Mouse (Mus musculus) MEL (cell line): ENCODE data around the gene Klrb1b. TPM values are rescaled to one million over a fixed set of nuclear protein-coding genes. Genes with fewer than 3 reads are reported as not detected.
"Not testable (repeated sequence)": the region's sequence is repeated elsewhere in the genome, so short reads cannot be mapped to it uniquely, and the experiment has no call there.

ENCODE experiments used
- DNase-seq: peaks from one replicate; pipeline ENCODE4 v3.0.0; 2011; ENCODE audit warnings: low read depth, low spot score
- H3K27ac ChIP-seq: 2 replicates; pipeline ENCODE4 v1.5.1; 2012; ENCODE audit warnings: low read depth, mild to moderate bottlenecking, control low read depth, low read length, moderate library complexity; ENCODE audit not compliant: control insufficient read depth
- H3K27me3 ChIP-seq, 2 experiments: fragments of 150-350 bp in 1 of 2; sonication (generic) in 1 of 2; 2 replicates each; pipeline ENCODE4 v1.6.1; 2012; ENCODE audit warnings: low read length in 2 of 2, mild to moderate bottlenecking in 2 of 2, improper control_type of control experiment in 1 of 2, moderate library complexity in 1 of 2; ENCODE audit not compliant: insufficient read depth in 2 of 2, control insufficient read depth in 1 of 2
- H3K36me3 ChIP-seq, 2 experiments: 2 replicates each; pipeline ENCODE4 v1.6.1; 2012 to 2014; ENCODE audit warnings: low read length in 2 of 2, improper control_type of control experiment in 1 of 2, inconsistent platforms in 1 of 2, mild to moderate bottlenecking in 1 of 2; ENCODE audit not compliant: insufficient read depth in 2 of 2, control insufficient read depth in 1 of 2
- H3K4me1 ChIP-seq, 2 experiments: fragments of 150-350 bp in 1 of 2; sonication (generic) in 1 of 2; 2 replicates each; pipeline ENCODE4 v1.6.1; 2012; ENCODE audit warnings: low read length in 2 of 2, improper control_type of control experiment in 1 of 2, mild to moderate bottlenecking in 1 of 2; ENCODE audit not compliant: insufficient read depth in 2 of 2, control insufficient read depth in 1 of 2
- H3K4me3 ChIP-seq, 2 experiments: fragments of 150-350 bp in 1 of 2; sonication (generic) in 1 of 2; 2 replicates each; pipeline ENCODE4 v1.5.1; 2012; ENCODE audit warnings: low read depth in 2 of 2, low read length in 2 of 2, mild to moderate bottlenecking in 2 of 2, moderate library complexity in 2 of 2, control low read depth in 1 of 2, improper control_type of control experiment in 1 of 2; ENCODE audit not compliant: control insufficient read depth in 1 of 2, insufficient read depth in 1 of 2
- H3K79me2 ChIP-seq: 2 replicates; pipeline ENCODE4 v1.6.1; 2012; ENCODE audit warnings: mild to moderate bottlenecking, low read length, moderate library complexity; ENCODE audit not compliant: control insufficient read depth, poor library complexity, insufficient read depth
- H3K9ac ChIP-seq: 2 replicates; pipeline ENCODE4 v1.6.1; 2012; ENCODE audit warnings: low read depth, mild to moderate bottlenecking, control low read depth, low read length, moderate library complexity; ENCODE audit not compliant: control insufficient read depth, poor library complexity, severe bottlenecking
- H3K9me3 ChIP-seq: fragments of 150-350 bp; sonication (generic); replicated peaks from 2 replicates; pipeline ENCODE4 v1.6.1; 2012; ENCODE audit warnings: mild to moderate bottlenecking, low read length, improper control_type of control experiment, moderate library complexity; ENCODE audit not compliant: insufficient read depth
- BHLHE40 ChIP-seq: IDR thresholded peaks from 2 replicates; pipeline ENCODE4 v1.6.1; 2012; ENCODE audit warnings: low read depth, mild to moderate bottlenecking, inconsistent platforms, low read length, improper control_type of control experiment, borderline replicate concordance
- CHD1 ChIP-seq: IDR thresholded peaks from 2 replicates; pipeline ENCODE4 v1.6.1; 2012; ENCODE audit warnings: low read depth, mild to moderate bottlenecking, inconsistent platforms, low read length, improper control_type of control experiment
- CHD2 ChIP-seq: IDR thresholded peaks from 2 replicates; pipeline ENCODE4 v1.6.1; 2011; ENCODE audit warnings: low read length, improper control_type of control experiment
- CTCF ChIP-seq, 3 experiments: IDR thresholded peaks in 2 of 3; conservative IDR thresholded peaks in 1 of 3; 2 replicates each; pipeline ENCODE4 v1.5.1; 2011 to 2012; ENCODE audit warnings: low read length in 3 of 3, low read depth in 2 of 3, mild to moderate bottlenecking in 2 of 3, improper control_type of control experiment in 1 of 3, inconsistent platforms in 1 of 3, mixed read lengths in 1 of 3, moderate library complexity in 1 of 3; ENCODE audit not compliant: control insufficient read depth in 1 of 3, insufficient read depth in 1 of 3, poor library complexity in 1 of 3, severe bottlenecking in 1 of 3
- E2F4 ChIP-seq: IDR thresholded peaks from 2 replicates; pipeline ENCODE4 v1.6.1; 2011; ENCODE audit warnings: low read depth, low read length, improper control_type of control experiment, borderline replicate concordance
- GABPA ChIP-seq: IDR thresholded peaks from 2 replicates; pipeline ENCODE4 v1.6.1; 2012; ENCODE audit warnings: low read depth, mild to moderate bottlenecking, inconsistent platforms, low read length, improper control_type of control experiment, moderate library complexity
- GATA1 ChIP-seq: IDR thresholded peaks from 2 replicates; pipeline ENCODE4 v1.6.1; 2011; ENCODE audit warnings: low read depth, low read length, improper control_type of control experiment
- HCFC1 ChIP-seq: IDR thresholded peaks from 2 replicates; pipeline ENCODE4 v1.6.1; 2012; ENCODE audit warnings: low read depth, mild to moderate bottlenecking, inconsistent platforms, low read length, improper control_type of control experiment, moderate library complexity
- MAX ChIP-seq: IDR thresholded peaks from 2 replicates; pipeline ENCODE4 v1.6.1; 2011; ENCODE audit warnings: low read length, improper control_type of control experiment
- MEF2A ChIP-seq: IDR thresholded peaks from 2 replicates; pipeline ENCODE4 v1.6.1; 2014; ENCODE audit warnings: low read depth, mild to moderate bottlenecking, inconsistent platforms, low read length, improper control_type of control experiment; ENCODE audit not compliant: poor library complexity, insufficient replicate concordance, severe bottlenecking; ENCODE audit errors: extremely low read depth
- MXI1 ChIP-seq: IDR thresholded peaks from 2 replicates; pipeline ENCODE4 v1.6.1; 2011; ENCODE audit warnings: mild to moderate bottlenecking, low read depth, low read length, improper control_type of control experiment
- MYC ChIP-seq: IDR thresholded peaks from 2 replicates; pipeline ENCODE4 v1.6.1; 2011; ENCODE audit warnings: low read depth, mild to moderate bottlenecking, low read length, improper control_type of control experiment, moderate library complexity
- NELFE ChIP-seq: IDR thresholded peaks from 2 replicates; pipeline ENCODE4 v1.6.1; 2011; ENCODE audit warnings: low read depth, low read length, improper control_type of control experiment
- POLR2AphosphoS2 ChIP-seq: IDR thresholded peaks from 2 replicates; pipeline ENCODE4 v1.6.1; 2011; ENCODE audit warnings: low read length, improper control_type of control experiment
- POLR2AphosphoS5 ChIP-seq: IDR thresholded peaks from 2 replicates; pipeline ENCODE4 v1.6.1; 2012; ENCODE audit warnings: low read depth, borderline replicate concordance, mild to moderate bottlenecking, inconsistent platforms, low read length, moderate library complexity, mixed read lengths
- RAD21 ChIP-seq: IDR thresholded peaks from 2 replicates; pipeline ENCODE4 v1.6.1; 2011; ENCODE audit warnings: mild to moderate bottlenecking, low read depth, low read length, improper control_type of control experiment
- SIN3A ChIP-seq: IDR thresholded peaks from 2 replicates; pipeline ENCODE4 v1.6.1; 2012; ENCODE audit warnings: low read length, improper control_type of control experiment, inconsistent platforms
- SMC3 ChIP-seq: IDR thresholded peaks from 2 replicates; pipeline ENCODE4 v1.6.1; 2011; ENCODE audit warnings: low read depth, low read length, improper control_type of control experiment
- TAL1 ChIP-seq: IDR thresholded peaks from 2 replicates; pipeline ENCODE4 v1.6.1; 2012; ENCODE audit warnings: mild to moderate bottlenecking, inconsistent platforms, low read length, moderate library complexity, mixed read lengths
- TCF12 ChIP-seq: IDR thresholded peaks from 2 replicates; pipeline ENCODE4 v1.6.1; 2014; ENCODE audit warnings: low read depth, mild to moderate bottlenecking, inconsistent platforms, low read length, improper control_type of control experiment, moderate library complexity
- USF2 ChIP-seq, 2 experiments: IDR thresholded peaks; 2 replicates each; pipeline ENCODE4 v1.6.1; 2011 to 2012; ENCODE audit warnings: improper control_type of control experiment in 2 of 2, low read length in 2 of 2, borderline replicate concordance in 1 of 2, inconsistent platforms in 1 of 2, low read depth in 1 of 2, mild to moderate bottlenecking in 1 of 2; ENCODE audit not compliant: insufficient read depth in 1 of 2
- ZC3H11A ChIP-seq: IDR thresholded peaks from 2 replicates; pipeline ENCODE4 v1.6.1; 2012; ENCODE audit warnings: low read depth, mild to moderate bottlenecking, inconsistent platforms, low read length, improper control_type of control experiment
- ZKSCAN1 ChIP-seq: IDR thresholded peaks from 2 replicates; pipeline ENCODE4 v1.6.1; 2012; ENCODE audit warnings: low read depth, mild to moderate bottlenecking, inconsistent platforms, low read length, improper control_type of control experiment, moderate library complexity
- polyA plus RNA-seq, 2 experiments: library from polyadenylated mRNA; stranded (reverse) in 1 of 2; unstranded in 1 of 2; fragments of >175 nt in 1 of 2; fragments of >200 nt in 1 of 2; gene quantifications; 2 replicates each; pipeline versions ENCODE4 v1.2.1 to v1.2.4; 2012; ENCODE audit warnings: low replicate concordance in 2 of 2, low read depth in 1 of 2; ENCODE audit not compliant: insufficient read length in 2 of 2, insufficient read depth in 1 of 2, missing spikeins in 1 of 2
- total RNA-seq: library from RNA; depleted of rRNA; stranded (reverse); fragments of 300-350 nt; gene quantifications from 2 replicates; pipeline ENCODE4 v1.2.3, GENCODE M21; 2012

Gene Klrb1b
- total and polyA plus RNA-seq, 3 experiments, result not detected

- peak; percentile 67 for TF ChIP-seq MXI1
- TF ChIP-seq TAL1, result no peak
- no peak for TF ChIP-seq POLR2AphosphoS2
- no peak for TF ChIP-seq NELFE
Observed at GRCm38 (mm10) chr6:128802999-128803857, 22.9 kb downstream of the Klrb1b start (continued).

- Histone ChIP-seq H3K36me3 (no peaks in the 10 kb centered on the region), H3K4me3 (peak overlapping the region; percentile 46 to 82), H3K79me2 (no peaks in the 10 kb centered on the region), H3K27ac (no peak overlapping the region), H3K27me3 (no peaks in the 10 kb centered on the region), H3K9ac (peak overlapping the region; percentile 68), H3K9me3 (no peaks in the 10 kb centered on the region), H3K4me1 (peaks cover 5 to 9% of the 10 kb centered on the region in 2 experiments; a peak in 2 of 4 replicates)
- DNase-seq, result no peak
- no peak for TF ChIP-seq GATA1
- TF ChIP-seq MAX, result no peak
- no peak for TF ChIP-seq POLR2AphosphoS5
- TF ChIP-seq CHD1, result no peak
- no peak for TF ChIP-seq CHD2
- no peak for TF ChIP-seq SIN3A
- TF ChIP-seq ZC3H11A, result no peak
- no peak for TF ChIP-seq MEF2A
- TF ChIP-seq MYC, result no peak
- TF ChIP-seq E2F4, result no peak
- no peak for TF ChIP-seq GABPA
- no peak for TF ChIP-seq HCFC1
- no peak for TF ChIP-seq ZKSCAN1
- no peak for TF ChIP-seq CTCF (IDR thresholded peaks at IDR 0.05 in 2 of 3, conservative IDR thresholded peaks at IDR 0.05 in 1 of 3; ENCODE audit: control insufficient read depth in 1 of 3, insufficient read depth in 1 of 3, low read depth in 2 of 3, low read length in 3 of 3, poor library complexity in 1 of 3, severe bottlenecking in 1 of 3)
- TF ChIP-seq RAD21, result no peak
- no peak for TF ChIP-seq BHLHE40
- no peak for TF ChIP-seq SMC3
- TF ChIP-seq USF2 (IDR thresholded peaks at IDR 0.05; ENCODE audit: borderline replicate concordance in 1 of 2, insufficient read depth in 1 of 2, low read depth in 1 of 2, low read length in 2 of 2), result no peak
- TF ChIP-seq TCF12, result no peak
- no peak for TF ChIP-seq POLR2AphosphoS2
Observed at GRCm38 (mm10) chr6:128802557-128802956, 23.6 kb downstream of the Klrb1b start.

- DNase-seq, H3K4me1 ChIP-seq, H3K9me3 ChIP-seq: not testable (repeated sequence)
Observed at GRCm38 (mm10) chr6:128800696-128801095, 25.4 kb downstream of the Klrb1b start.

More at GRCm38 (mm10) chr6:128800696-128801095, 25.4 kb downstream of the Klrb1b start:
- H3K27me3 ChIP-seq, H3K4me3 ChIP-seq, H3K79me2 ChIP-seq, H3K27ac ChIP-seq, H3K36me3 ChIP-seq, H3K9ac ChIP-seq: not testable (repeated sequence)
